16 mouse cellular contexts compared by ENCODE assay signal in the genomic region with DNA sequence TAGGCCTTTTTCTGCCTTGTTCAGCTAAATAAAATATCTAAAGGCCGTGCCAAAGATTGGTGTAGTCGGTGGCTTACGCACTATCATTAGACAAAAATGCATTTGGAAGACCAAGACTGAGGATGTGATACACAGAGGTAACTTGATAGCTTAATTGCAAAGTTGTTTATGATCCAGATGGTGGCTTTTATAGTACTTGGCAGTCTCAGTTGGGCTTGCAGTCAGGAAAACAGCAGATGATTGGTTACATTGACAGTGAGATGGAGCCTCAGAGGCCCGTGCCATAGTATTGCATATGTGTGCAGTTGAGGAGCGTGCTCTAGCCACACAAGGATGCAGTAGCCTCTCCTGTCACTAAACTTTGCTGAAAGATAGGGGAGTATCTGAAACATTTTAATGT. TPM values are rescaled to one million over a fixed set of nuclear protein-coding genes. Genes with fewer than 3 reads are reported as not detected.
A peak's percentile ranks its signal among the peaks of the same experiment; 100 is the strongest.
DNase-seq lines count a peak whose midpoint lies in the region; ATAC-seq and TF ChIP-seq lines count a peak whose summit lies in the region.
"Had no signal": no experiment of that assay in that cellular context is flagged by ENCODE, and none has a peak within 500 bp of the region (broad histone marks: within the 10 kb centered on the region; RNA-seq: fewer than 3 reads in every experiment).

No protein-coding gene starts in this region.

- peaks cover 47% of the 10 kb centered on the region for H3K79me3 ChIP-seq in C2C12 (ENCODE audit: low read depth)

- H3K79me2 ChIP-seq in C2C12 (ENCODE audit: control insufficient read depth, insufficient read depth): peaks cover 85% of the 10 kb centered on the region

- H3K36me3 ChIP-seq in hindbrain, embryonic 16.5 days (ENCODE audit: control insufficient read depth, insufficient read depth, low read length): no peaks in the 10 kb centered on the region
- no peaks in the 10 kb centered on the region for H3K36me3 ChIP-seq in hindbrain, embryonic 14.5 days (replicated peaks; ENCODE audit: control insufficient read depth, insufficient read depth)
- no peaks in the 10 kb centered on the region for H3K36me3 ChIP-seq in C2C12 (ENCODE audit: control insufficient read depth, insufficient read depth)
- no peaks in the 10 kb centered on the region for H3K36me3 ChIP-seq in forebrain, embryonic 16.5 days (ENCODE audit: control insufficient read depth, insufficient read depth)

- TF ChIP-seq CTCF in C2C12 (IDR thresholded peaks at IDR 0.05; ENCODE audit: control insufficient read depth, insufficient read depth, insufficient read length): no peak

- no peak overlapping the region for H3ac ChIP-seq in C2C12 (ENCODE audit: control insufficient read depth, insufficient read length, low read depth)

- peak; percentile 45; the same call in 1 of the 2 replicates for ATAC-seq in hindbrain, embryonic 16.5 days
- no peak for ATAC-seq in hindbrain, embryonic 14.5 days (ENCODE audit: low FRiP score)
- peak; percentile 80 for ATAC-seq in forebrain, embryonic 16.5 days
- ATAC-seq: inflammation-experienced regulatory T-cells, adult 6 months had no signal

- H3K9ac ChIP-seq in hindbrain, embryonic 16.5 days (ENCODE audit: low read depth, low read length): no peak overlapping the region
- no peak overlapping the region for H3K9ac ChIP-seq in hindbrain, embryonic 14.5 days
- no peak overlapping the region for H3K9ac ChIP-seq in forebrain, embryonic 16.5 days (replicated peaks; ENCODE audit: low read depth, low read length)

- no peak for DNase-seq in hindbrain, embryonic 14.5 days (ENCODE audit: low spot score)
- DNase-seq in NIH3T3 (ENCODE audit: low read depth): peak; percentile 45
- DNase-seq in thymus, postnatal 25 days: no peak
- DNase-seq in cerebellum, adult 18-20 months: no peak
- no peak for DNase-seq in thymus, postnatal 14 days
- DNase-seq: cerebellum, adult 9-11 months; heart, postnatal 14 days; kidney, postnatal 10 days; left cerebral cortex, postnatal 4 days; spleen, adult 18-20 months; thymus, adult 18-20 months had no signal

- H3K4me1 ChIP-seq in hindbrain, embryonic 16.5 days (ENCODE audit: control insufficient read depth, insufficient read depth, low read depth, low read length): no peaks in the 10 kb centered on the region
- no peaks in the 10 kb centered on the region for H3K4me1 ChIP-seq in hindbrain, embryonic 14.5 days (replicated peaks; ENCODE audit: control insufficient read depth, insufficient read depth, low read length)
- H3K4me1 ChIP-seq in forebrain, embryonic 16.5 days (replicated peaks; ENCODE audit: control insufficient read depth, insufficient read depth, low read length): peaks cover 6% of the 10 kb centered on the region

- H3K9me3 ChIP-seq in hindbrain, embryonic 16.5 days (ENCODE audit: control insufficient read depth, low read length): no peaks in the 10 kb centered on the region
- no peaks in the 10 kb centered on the region for H3K9me3 ChIP-seq in hindbrain, embryonic 14.5 days (ENCODE audit: control insufficient read depth, low read length)
- no peaks in the 10 kb centered on the region for H3K9me3 ChIP-seq in forebrain, embryonic 16.5 days (ENCODE audit: control insufficient read depth, low read length)

- no peak overlapping the region for H3K27ac ChIP-seq in hindbrain, embryonic 16.5 days (ENCODE audit: low read depth, low read length)
- no peak overlapping the region; the same call in 1 of the 2 replicates for H3K27ac ChIP-seq in hindbrain, embryonic 14.5 days
- 0 out of 2 replicates have a peak overlapping the region, but pooled peaks have one; percentile 1 for H3K27ac ChIP-seq in forebrain, embryonic 16.5 days (ENCODE audit: low read length)

- 66% methylated on average over 5 of the region's 5 CpGs for WGBS in hindbrain, embryonic 16.5 days
- 85% methylated on average over 5 of the region's 5 CpGs for WGBS in hindbrain, embryonic 14.5 days
- WGBS in forebrain, embryonic 16.5 days: 45% methylated on average over 5 of the region's 5 CpGs

- H3K4me3 ChIP-seq in hindbrain, embryonic 16.5 days (ENCODE audit: low read length): no peak overlapping the region
- no peak overlapping the region for H3K4me3 ChIP-seq in hindbrain, embryonic 14.5 days (replicated peaks; ENCODE audit: low read length)
- no peak overlapping the region for H3K4me3 ChIP-seq in C2C12 (ENCODE audit: insufficient read depth, poor library complexity, severe bottlenecking)
- H3K4me3 ChIP-seq in forebrain, embryonic 16.5 days (replicated peaks; ENCODE audit: low read length): no peak overlapping the region
- H3K4me3 ChIP-seq: megakaryocyte, embryonic 14.5 days had no signal

- no peak overlapping the region for H3K4me2 ChIP-seq in hindbrain, embryonic 16.5 days (ENCODE audit: low read length)
- no peak overlapping the region for H3K4me2 ChIP-seq in hindbrain, embryonic 14.5 days (replicated peaks)
- no peak overlapping the region for H3K4me2 ChIP-seq in forebrain, embryonic 16.5 days (ENCODE audit: low read length)

- H3K27me3 ChIP-seq in hindbrain, embryonic 16.5 days (replicated peaks; ENCODE audit: control insufficient read depth, insufficient read depth, low read length): no peaks in the 10 kb centered on the region
- no peaks in the 10 kb centered on the region for H3K27me3 ChIP-seq in hindbrain, embryonic 14.5 days (ENCODE audit: control insufficient read depth, insufficient read depth, low read length)
- H3K27me3 ChIP-seq in C2C12 (ENCODE audit: control insufficient read depth, insufficient read depth, insufficient read length): no peaks in the 10 kb centered on the region
- H3K27me3 ChIP-seq in forebrain, embryonic 16.5 days (replicated peaks; ENCODE audit: control insufficient read depth, insufficient read depth, low read length): no peaks in the 10 kb centered on the region
- H3K27me3 ChIP-seq: megakaryocyte, embryonic 14.5 days had no signal

TF ChIP-seq in C2C12, 6 proteins besides CTCF, POLR2A, EP300 and RAD21:
- TF ChIP-seq USF1 (IDR thresholded peaks at IDR 0.05; ENCODE audit: low read depth) (no peak), MAX (IDR thresholded peaks at IDR 0.05) (peak; percentile 69), FOSL1 (IDR thresholded peaks at IDR 0.05; ENCODE audit: insufficient read depth, low read length, poor library complexity, severe bottlenecking) (no peak), MYOD1 (IDR thresholded peaks at IDR 0.05; ENCODE audit: control insufficient read depth, insufficient read length, low read depth) (no peak), MYOG (IDR thresholded peaks at IDR 0.05; ENCODE audit: control insufficient read depth, extremely low read depth, insufficient read length) (no peak), CEBPB (IDR thresholded peaks at IDR 0.05; ENCODE audit: low read depth) (peak; percentile 27)

RNA-seq across cellular contexts. Expression of a gene that starts 28.8 kb away (rescaled TPM):
- 25.7 and 33.6 TPM in 2 replicates for polyA plus RNA-seq in hindbrain, embryonic 16.5 days (2015; fragmentation: Nextera tagmentation; extraction: Ambion mirVana)
- polyA plus RNA-seq in hindbrain, embryonic 14.5 days (2014; fragmentation: Nextera tagmentation; extraction: Ambion mirVana): 46.5 and 53.0 TPM in 2 replicates
- 6.7 TPM for polyA plus RNA-seq in C2C12 (2012; fragmentation: generic; extraction: Trizol)
- 39.0 and 44.7 TPM in 2 replicates for polyA plus RNA-seq in forebrain, embryonic 16.5 days (2015; fragmentation: Nextera tagmentation; extraction: Ambion mirVana)
